Mouse (Mus musculus) kidney, embryonic 16.5 days (tissue): ENCODE results near the gene Rprd1b. TPM values are rescaled to one million over a fixed set of nuclear protein-coding genes. Genes with fewer than 3 reads are reported as not detected.

Experiments
- ATAC-seq: fragments of 200-750 bp; cut with Nextera tagmentation; 2 replicates; pipeline ENCODE4 v1.8.0; 2017; ENCODE audit warnings: moderate TSS enrichment; ENCODE audit not compliant: low FRiP score, low TSS enrichment
- H3K27ac ChIP-seq: fragments of 300-500 bp; sonication (generic); 2 replicates; pipeline ENCODE4 v1.5.1; 2014; ENCODE audit warnings: low read length
- H3K27me3 ChIP-seq: fragments of 300-500 bp; sonication (generic); 2 replicates; pipeline ENCODE4 v1.6.1; 2014; ENCODE audit warnings: low read length, control low read depth, mixed read lengths; ENCODE audit not compliant: insufficient read depth
- H3K36me3 ChIP-seq: fragments of 300-500 bp; sonication (generic); 2 replicates; pipeline ENCODE4 v1.6.1; 2014; ENCODE audit warnings: low read length, control low read depth, mixed read lengths; ENCODE audit not compliant: insufficient read depth
- H3K4me1 ChIP-seq: fragments of 300-500 bp; sonication (generic); 2 replicates; pipeline ENCODE4 v1.6.1; 2014; ENCODE audit warnings: low read length, control low read depth, mixed read lengths; ENCODE audit not compliant: insufficient read depth
- H3K4me2 ChIP-seq: fragments of 300-500 bp; sonication (generic); replicated peaks from 2 replicates; pipeline ENCODE4 v1.6.1; 2014; ENCODE audit warnings: low read depth, low read length
- H3K4me3 ChIP-seq: fragments of 300-500 bp; sonication (generic); 2 replicates; pipeline ENCODE4 v1.5.1; 2014; ENCODE audit warnings: mild to moderate bottlenecking, low read length
- H3K9ac ChIP-seq: fragments of 300-500 bp; sonication (generic); replicated peaks from 2 replicates; pipeline ENCODE4 v1.6.1; 2014; ENCODE audit warnings: low read length
- H3K9me3 ChIP-seq: fragments of 300-500 bp; sonication (generic); 2 replicates; pipeline ENCODE4 v1.6.1; 2016; ENCODE audit warnings: low read length, control low read depth
- WGBS: fragments of 180-500 bp; shearing (Covaris S2); extraction: QIAGEN DNeasy Blood & Tissue Kit; methylation state at CpG from one replicate; pipeline ENCODE4 v1.1.7; 2014; 5-methylcytosine and 5-hydroxymethylcytosine counted together
- polyA plus RNA-seq: library from polyadenylated mRNA; unstranded; fragments of >200 nt; fragmentation: Nextera tagmentation; extraction: Ambion mirVana; gene quantifications from 2 replicates; pipeline ENCODE4 v1.2.1, GENCODE M21; 2015

Gene Rprd1b
- polyA plus RNA-seq, 1 experiment from 2014 or later, result 44.1 TPM

DNA sequence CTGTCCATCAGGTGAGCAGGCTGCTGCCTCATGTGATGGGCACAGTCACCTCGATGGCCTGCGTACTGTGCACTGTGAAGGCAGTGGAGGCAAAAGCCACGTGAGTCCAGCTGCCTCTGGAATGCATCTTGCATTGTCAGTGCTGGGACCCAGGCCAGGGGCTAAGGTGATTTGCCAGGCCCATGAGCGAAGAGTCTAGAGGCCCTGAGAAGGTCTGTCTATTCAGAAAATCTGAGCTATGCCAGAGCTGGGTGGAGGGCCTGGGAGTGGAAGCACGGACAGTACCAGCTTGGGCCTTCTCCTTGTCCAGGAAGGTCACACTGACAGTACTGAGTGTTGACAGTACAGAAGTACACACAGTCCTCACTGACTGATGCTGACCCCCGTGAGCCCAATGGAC is 94.5 kb downstream of the Rprd1b start:
- H3K27ac ChIP-seq, result 0 out of 2 replicates have a peak overlapping the region, but pooled peaks have one; percentile 75
- WGBS, result 83% methylated on average over 6 of the region's 6 CpGs
- H3K27me3 ChIP-seq, result no peaks in the 10 kb centered on the region
- no peak overlapping the region for H3K4me3 ChIP-seq
- H3K9me3 ChIP-seq, result no peaks in the 10 kb centered on the region
- H3K9ac ChIP-seq, result no peak overlapping the region
- H3K4me2 ChIP-seq, result no peak overlapping the region
- peaks cover 17% of the 10 kb centered on the region for H3K4me1 ChIP-seq
- H3K36me3 ChIP-seq, result 0 out of 2 replicates have a peak, but pooled peaks cover 9% of the 10 kb centered on the region
- ATAC-seq, result no peak

DNA sequence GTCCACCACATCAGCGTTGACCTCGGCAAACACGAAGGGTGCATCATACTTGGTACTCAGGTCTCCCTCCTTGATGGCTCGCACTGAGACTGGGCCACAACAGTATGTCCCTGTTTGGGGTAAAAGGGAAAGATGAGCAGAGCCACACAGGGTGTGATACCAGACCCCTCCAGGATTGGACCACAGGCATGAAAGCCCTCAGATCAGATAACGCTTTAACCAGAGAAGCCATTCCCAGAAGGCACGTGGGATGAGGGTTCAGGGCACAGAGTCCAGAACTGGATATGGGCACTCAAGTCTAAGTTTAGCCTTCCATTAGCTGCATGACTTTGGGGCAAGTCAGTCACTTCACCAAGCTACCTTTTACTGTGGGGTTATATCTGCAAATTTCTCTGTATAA is 98.9 kb downstream of the Rprd1b start:
- WGBS, result 83% methylated on average over 6 of the region's 6 CpGs
- Histone ChIP-seq H3K4me2 (no peak overlapping the region), H3K36me3 (0 out of 2 replicates have a peak, but pooled peaks cover 5% of the 10 kb centered on the region), H3K27me3 (no peaks in the 10 kb centered on the region), H3K27ac (no peak overlapping the region), H3K9me3 (no peaks in the 10 kb centered on the region), H3K4me1 (peaks cover 24% of the 10 kb centered on the region), H3K9ac (no peak overlapping the region), H3K4me3 (no peak overlapping the region)
- ATAC-seq, result no peak

DNA sequence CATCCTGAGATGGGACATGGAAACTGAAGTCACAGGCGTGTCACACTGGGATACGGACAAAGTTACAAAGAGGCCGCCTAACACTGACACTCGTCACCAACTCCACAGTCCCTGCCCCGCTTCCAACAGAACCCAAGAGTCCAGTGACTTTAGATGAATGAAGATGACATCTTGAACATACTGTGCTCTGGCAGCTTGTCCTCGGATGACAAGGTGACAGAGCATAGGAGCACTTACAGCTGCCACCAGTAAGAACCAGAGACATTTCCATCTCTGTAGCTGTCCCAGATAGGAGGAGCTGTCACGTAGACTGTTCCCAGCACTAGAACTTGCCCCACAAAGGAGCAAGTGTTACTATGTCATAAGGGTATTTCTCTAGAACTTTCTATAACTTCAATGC is 99.6 kb downstream of the Rprd1b start:
- Histone ChIP-seq H3K27me3 (no peaks in the 10 kb centered on the region), H3K9me3 (no peaks in the 10 kb centered on the region), H3K4me2 (no peak overlapping the region), H3K4me3 (no peak overlapping the region), H3K9ac (no peak overlapping the region), H3K36me3 (0 out of 2 replicates have a peak, but pooled peaks cover 5% of the 10 kb centered on the region), H3K4me1 (peaks cover 18% of the 10 kb centered on the region), H3K27ac (no peak overlapping the region)
- 85% methylated on average over 7 of the region's 7 CpGs for WGBS
- no peak for ATAC-seq

DNA sequence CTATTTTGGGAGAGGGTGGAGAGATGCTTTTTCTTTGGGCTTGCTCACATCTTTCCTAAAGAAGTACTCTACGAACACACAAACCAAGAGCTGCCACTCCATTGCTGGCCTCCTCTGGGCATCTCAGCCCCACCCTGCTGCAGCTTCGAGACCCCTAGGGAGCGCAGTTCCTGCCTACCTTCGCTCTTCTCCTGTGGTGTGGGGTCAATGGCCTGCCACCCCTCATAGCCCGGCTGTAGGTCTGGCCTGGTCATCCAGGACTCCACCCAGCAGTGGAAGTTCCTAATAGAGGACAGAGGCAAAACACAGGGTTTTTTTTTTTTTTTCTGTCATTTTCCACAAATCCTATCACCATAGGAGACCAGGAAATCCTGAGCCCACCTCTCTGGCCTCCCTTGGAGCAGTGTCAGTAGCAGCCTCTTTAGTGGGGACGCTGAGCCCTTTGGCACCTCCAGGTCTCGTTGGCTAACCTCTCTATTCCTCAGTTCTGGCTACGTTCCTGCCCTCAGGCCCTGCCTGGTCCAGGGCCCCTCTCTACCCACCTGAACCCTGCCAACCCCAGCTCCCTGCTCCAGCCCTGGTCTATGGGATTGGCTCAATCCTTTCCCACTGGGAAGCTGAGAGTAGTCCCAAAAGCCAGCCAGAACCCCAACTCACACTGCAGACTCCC is 100.3 kb downstream of the Rprd1b start:
- peaks cover 18% of the 10 kb centered on the region for H3K4me1 ChIP-seq
- WGBS, result 87% methylated on average over 8 of the region's 8 CpGs
- no peak overlapping the region for H3K27ac ChIP-seq
- H3K9me3 ChIP-seq, result no peaks in the 10 kb centered on the region
- 0 out of 2 replicates have a peak, but pooled peaks cover 5% of the 10 kb centered on the region for H3K36me3 ChIP-seq
- no peak overlapping the region for H3K4me3 ChIP-seq
- ATAC-seq, result no peak
- H3K4me2 ChIP-seq, result no peak overlapping the region
- no peak overlapping the region for H3K9ac ChIP-seq
- no peaks in the 10 kb centered on the region for H3K27me3 ChIP-seq

DNA sequence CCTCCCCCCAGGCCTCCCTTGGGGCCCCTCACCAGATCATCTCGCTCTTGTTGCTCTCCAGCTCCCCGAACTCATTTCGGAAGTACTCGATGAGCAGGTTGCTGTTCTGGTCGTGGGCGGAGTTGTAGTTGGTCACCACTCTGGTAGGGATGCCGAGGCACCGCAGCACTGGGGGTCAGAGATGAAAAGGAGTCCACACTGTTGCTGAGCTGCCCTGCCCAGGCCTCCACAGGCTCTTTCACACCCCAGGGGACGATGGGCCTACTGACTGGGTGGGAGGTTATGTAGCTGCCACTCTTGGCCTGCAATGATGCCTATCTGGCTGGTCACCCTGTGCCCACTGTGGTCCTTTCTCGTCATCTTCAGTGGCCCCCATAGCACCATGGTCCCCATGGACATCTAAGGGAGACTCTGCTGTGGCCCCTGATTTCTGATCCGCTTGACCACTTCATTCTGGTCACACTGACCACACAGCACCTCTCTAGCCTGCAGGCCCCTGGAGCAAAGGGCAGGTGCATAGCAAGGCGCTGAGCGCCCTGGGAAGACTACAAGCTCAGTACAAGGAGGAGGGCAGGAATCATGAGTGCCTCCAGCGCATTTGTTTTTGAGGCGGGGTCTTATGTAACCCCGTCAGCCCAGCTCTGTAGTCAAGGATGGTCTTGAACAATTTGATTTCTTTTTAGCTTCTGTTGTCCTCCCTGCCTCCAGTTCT is 101.2 kb downstream of the Rprd1b start:
- no peaks in the 10 kb centered on the region for H3K9me3 ChIP-seq
- peaks cover 18% of the 10 kb centered on the region for H3K4me1 ChIP-seq
- no peak overlapping the region for H3K9ac ChIP-seq
- no peak overlapping the region for H3K4me2 ChIP-seq
- no peak overlapping the region for H3K27ac ChIP-seq
- 0 out of 2 replicates have a peak, but pooled peaks cover 5% of the 10 kb centered on the region for H3K36me3 ChIP-seq
- H3K4me3 ChIP-seq, result no peak overlapping the region
- ATAC-seq, result no peak
- 80% methylated on average over 16 of the region's 16 CpGs for WGBS
- H3K27me3 ChIP-seq, result no peaks in the 10 kb centered on the region

DNA sequence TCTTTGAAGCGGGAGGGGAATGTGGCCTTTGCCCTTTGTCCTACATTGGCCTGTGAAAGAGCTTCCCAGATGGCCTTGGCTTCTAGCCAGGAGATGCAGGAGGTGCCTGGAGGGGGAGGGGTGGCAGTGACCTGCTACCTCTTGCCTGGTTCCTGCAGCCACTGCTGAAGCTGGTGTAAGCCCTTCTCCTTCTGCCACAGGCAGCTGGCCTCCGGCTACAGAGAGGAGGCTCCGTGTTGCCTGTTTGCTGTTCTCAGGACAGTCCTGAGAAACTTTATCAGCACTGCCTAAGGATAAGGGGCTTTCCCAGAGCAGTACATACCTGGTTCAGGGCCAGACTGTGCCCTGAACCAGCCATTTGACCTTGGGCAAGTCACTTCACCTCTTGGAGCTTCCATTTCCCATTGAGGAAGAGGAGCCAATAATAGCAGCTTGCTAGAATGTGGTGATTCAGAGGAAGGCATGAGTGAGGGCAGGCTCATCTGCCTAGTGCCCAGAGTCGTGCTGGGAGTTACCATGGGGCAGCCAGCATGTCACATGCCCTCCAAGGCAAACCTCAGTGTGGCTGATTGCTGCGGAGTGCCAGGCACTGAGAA is 102.2 kb downstream of the Rprd1b start:
- WGBS, result 41% methylated on average over 5 of the region's 5 CpGs
- Histone ChIP-seq H3K27ac (peak overlapping the region; percentile 57; the same call in 1 of the 2 replicates), H3K4me2 (no peak overlapping the region), H3K4me1 (peaks cover 18% of the 10 kb centered on the region), H3K9ac (peak overlapping the region; percentile 13; the same call in 1 of the 2 replicates), H3K36me3 (0 out of 2 replicates have a peak, but pooled peaks cover 5% of the 10 kb centered on the region), H3K9me3 (no peaks in the 10 kb centered on the region), H3K27me3 (no peaks in the 10 kb centered on the region), H3K4me3 (no peak overlapping the region)
- peak; percentile 50; the same call in 1 of the 2 replicates for ATAC-seq

DNA sequence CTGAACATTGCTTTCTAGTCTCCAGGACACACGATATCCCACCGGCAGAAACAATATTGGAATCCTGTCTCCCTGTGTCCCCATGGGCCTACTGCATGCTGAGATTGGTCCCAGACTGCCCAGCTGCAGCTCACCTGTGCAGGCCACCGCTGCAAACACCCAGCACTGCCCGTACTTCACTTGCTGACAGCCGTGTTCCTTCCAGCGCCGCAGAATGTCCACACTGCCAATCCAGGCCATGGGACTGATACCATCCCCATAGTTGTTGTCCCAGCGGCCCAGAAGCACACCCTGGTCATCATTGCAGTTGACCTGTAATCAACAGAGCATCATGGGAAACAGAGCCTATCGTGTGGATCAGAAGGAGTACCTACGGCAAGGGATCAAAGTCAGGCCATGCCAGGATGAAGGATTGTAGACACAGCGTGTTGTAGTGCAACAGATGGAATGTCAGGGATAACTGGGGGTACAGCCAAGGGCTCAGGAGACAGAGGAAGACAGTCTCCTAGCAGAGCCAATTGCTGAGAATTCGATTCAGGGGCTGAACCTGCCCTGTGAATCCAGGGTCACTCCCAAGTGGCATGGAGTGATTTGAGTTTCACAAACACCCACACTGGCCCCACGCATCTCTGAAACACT is 103.0 kb downstream of the Rprd1b start:
- Histone ChIP-seq H3K27ac (no peak overlapping the region), H3K9me3 (no peaks in the 10 kb centered on the region), H3K27me3 (no peaks in the 10 kb centered on the region), H3K9ac (no peak overlapping the region), H3K4me1 (peaks cover 24% of the 10 kb centered on the region), H3K4me3 (no peak overlapping the region), H3K36me3 (0 out of 2 replicates have a peak, but pooled peaks cover 3% of the 10 kb centered on the region), H3K4me2 (no peak overlapping the region)
- ATAC-seq, result no peak
- 88% methylated on average over 13 of the region's 13 CpGs for WGBS

DNA sequence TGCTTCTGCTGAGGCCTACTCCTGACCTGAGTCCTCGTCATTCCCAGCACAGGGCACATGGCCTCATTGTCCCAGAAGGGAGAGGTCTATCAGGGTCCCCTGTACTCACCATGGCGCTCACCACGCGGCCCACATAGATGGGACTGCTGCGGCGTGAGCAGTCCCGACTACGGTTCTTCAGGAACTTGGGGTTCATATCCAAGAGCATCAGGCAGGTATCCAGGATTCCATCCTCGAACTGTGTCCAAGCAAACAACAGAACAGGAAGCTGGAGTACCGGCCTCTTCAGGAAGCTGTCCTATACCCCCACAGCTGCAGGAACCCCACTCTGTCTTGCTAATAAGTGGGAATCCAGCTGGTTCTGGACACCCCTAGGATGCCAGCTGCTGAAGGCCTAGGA is 104.0 kb downstream of the Rprd1b start:
- H3K36me3 ChIP-seq, result 0 out of 2 replicates have a peak, but pooled peaks cover 3% of the 10 kb centered on the region
- peaks cover 28% of the 10 kb centered on the region for H3K4me1 ChIP-seq
- WGBS, result 82% methylated on average over 10 of the region's 10 CpGs
- H3K27ac ChIP-seq, result no peak overlapping the region
- no peak overlapping the region for H3K4me2 ChIP-seq
- no peaks in the 10 kb centered on the region for H3K27me3 ChIP-seq
- H3K9ac ChIP-seq, result no peak overlapping the region
- no peak for ATAC-seq
- H3K4me3 ChIP-seq, result no peak overlapping the region
- H3K9me3 ChIP-seq, result no peaks in the 10 kb centered on the region

DNA sequence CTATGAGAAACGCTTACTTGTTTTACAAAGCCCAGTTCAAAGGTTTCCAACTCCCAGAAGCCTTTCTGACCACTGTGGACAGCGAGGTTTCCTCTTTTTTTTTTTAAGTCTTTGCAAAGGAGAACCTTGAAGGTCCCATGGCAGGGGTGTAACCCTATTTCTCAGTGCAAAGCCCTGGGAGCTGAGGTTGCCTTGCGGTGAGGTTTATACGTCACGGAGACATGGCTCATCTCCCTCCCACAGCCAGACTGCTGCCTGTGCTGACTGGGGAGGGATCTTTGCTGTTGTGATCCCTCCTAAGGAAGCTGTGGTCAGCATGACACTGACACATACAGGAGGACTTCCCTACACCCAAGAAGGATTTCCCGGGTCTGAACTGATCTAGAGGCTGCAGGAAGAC is 104.8 kb downstream of the Rprd1b start:
- H3K27me3 ChIP-seq, result no peaks in the 10 kb centered on the region
- H3K9ac ChIP-seq, result 0 out of 2 replicates have a peak overlapping the region, but pooled peaks have one; percentile 9
- peaks cover 30% of the 10 kb centered on the region for H3K4me1 ChIP-seq
- H3K27ac ChIP-seq, result no peak overlapping the region
- H3K9me3 ChIP-seq, result no peaks in the 10 kb centered on the region
- H3K36me3 ChIP-seq, result 0 out of 2 replicates have a peak, but pooled peaks cover 3% of the 10 kb centered on the region
- H3K4me2 ChIP-seq, result no peak overlapping the region
- WGBS, result 56% methylated on average over 6 of the region's 6 CpGs
- no peak for ATAC-seq
- H3K4me3 ChIP-seq, result no peak overlapping the region
